In genomic region chr13:52615085-52615484, GRCm38 (mm10) we compare ENCODE assay signal across 15 mouse cellular contexts. TPM values are rescaled to one million over a fixed set of nuclear protein-coding genes. Genes with fewer than 3 reads are reported as not detected.
A peak's percentile ranks its signal among the peaks of the same experiment; 100 is the strongest.
DNase-seq lines count a peak whose midpoint lies in the region; ATAC-seq and TF ChIP-seq lines count a peak whose summit lies in the region.
"Had no signal": no experiment of that assay in that cellular context is flagged by ENCODE, and none has a peak within 500 bp of the region (broad histone marks: within the 10 kb centered on the region; RNA-seq: fewer than 3 reads in every experiment).

No protein-coding gene starts in this region.

- no peak overlapping the region for H3K4me2 ChIP-seq in lung, postnatal 0 days (replicated peaks; ENCODE audit: low read depth, low read length)
- H3K4me2 ChIP-seq in hindbrain, embryonic 14.5 days (replicated peaks), result no peak overlapping the region
- H3K4me2 ChIP-seq: heart, embryonic 15.5 days; hindbrain, embryonic 15.5 days; limb, embryonic 12.5 days had no signal

- TF ChIP-seq CTCF in lung, postnatal 0 days (IDR thresholded peaks at IDR 0.05), result no peak
- TF ChIP-seq CTCF in MEL (IDR thresholded peaks at IDR 0.05 in 2 of 3, conservative IDR thresholded peaks at IDR 0.05 in 1 of 3; ENCODE audit: control insufficient read depth in 1 of 3, insufficient read depth in 1 of 3, low read depth in 2 of 3, low read length in 3 of 3, poor library complexity in 1 of 3, severe bottlenecking in 1 of 3), result no peak

- no peak for TF ChIP-seq EP300 in lung, postnatal 0 days (IDR thresholded peaks at IDR 0.05)
- peak; percentile 29 to 43; a peak in 2 of 4 replicates for TF ChIP-seq EP300 in MEL (IDR thresholded peaks at IDR 0.05; ENCODE audit: low read depth in 1 of 2, low read length in 2 of 2)

- 0 out of 2 replicates have a peak, but pooled peaks cover 3% of the 10 kb centered on the region for H3K4me1 ChIP-seq in lung, postnatal 0 days (ENCODE audit: insufficient read depth, low read depth, low read length)
- H3K4me1 ChIP-seq in MEL (ENCODE audit: control insufficient read depth in 1 of 2, insufficient read depth in 2 of 2, low read length in 2 of 2), result peaks cover 8 to 23% of the 10 kb centered on the region in 2 experiments; a peak in 3 of 4 replicates
- H3K4me1 ChIP-seq in hindbrain, embryonic 14.5 days (replicated peaks; ENCODE audit: control insufficient read depth, insufficient read depth, low read length), result no peaks in the 10 kb centered on the region
- H3K4me1 ChIP-seq: hindbrain, embryonic 15.5 days; limb, embryonic 12.5 days had no signal

- H3K27ac ChIP-seq in lung, postnatal 0 days (ENCODE audit: low read length), result no peak overlapping the region
- H3K27ac ChIP-seq in MEL (ENCODE audit: control insufficient read depth, low read depth, low read length), result peak overlapping the region; percentile 50
- H3K27ac ChIP-seq in hindbrain, embryonic 14.5 days, result no peak overlapping the region
- H3K27ac ChIP-seq: heart, embryonic 15.5 days; hindbrain, embryonic 15.5 days; limb, embryonic 12.5 days had no signal

- WGBS in lung, postnatal 0 days, result 66% methylated on average over 4 of the region's 4 CpGs
- WGBS in hindbrain, embryonic 14.5 days, result 79% methylated on average over 4 of the region's 4 CpGs

- H3K4me3 ChIP-seq in lung, postnatal 0 days (ENCODE audit: low read depth, low read length), result no peak overlapping the region
- no peak overlapping the region for H3K4me3 ChIP-seq in MEL (ENCODE audit: control insufficient read depth in 1 of 2, insufficient read depth in 1 of 2, low read depth in 2 of 2, low read length in 2 of 2)
- H3K4me3 ChIP-seq in hindbrain, embryonic 14.5 days (replicated peaks; ENCODE audit: low read length), result no peak overlapping the region
- H3K4me3 ChIP-seq: heart, embryonic 15.5 days; hindbrain, embryonic 15.5 days; limb, embryonic 12.5 days; myocyte had no signal

- no peak for TF ChIP-seq POLR2A in MEL (IDR thresholded peaks at IDR 0.05; ENCODE audit: control insufficient read depth in 1 of 2, insufficient read depth in 1 of 2, low read depth in 1 of 2, low read length in 2 of 2, poor library complexity in 1 of 2)

- H3K9me3 ChIP-seq in lung, postnatal 0 days (ENCODE audit: low read length), result no peaks in the 10 kb centered on the region
- H3K9me3 ChIP-seq in MEL (replicated peaks; ENCODE audit: insufficient read depth, low read length), result no peaks in the 10 kb centered on the region
- no peaks in the 10 kb centered on the region for H3K9me3 ChIP-seq in hindbrain, embryonic 14.5 days (ENCODE audit: control insufficient read depth, low read length)
- H3K9me3 ChIP-seq: heart, embryonic 15.5 days; hindbrain, embryonic 15.5 days; limb, embryonic 12.5 days had no signal

- H3K36me3 ChIP-seq in lung, postnatal 0 days (ENCODE audit: insufficient read depth, low read length), result no peaks in the 10 kb centered on the region
- peaks cover 0 to 2% of the 10 kb centered on the region in 2 experiments; a peak in 2 of 4 replicates for H3K36me3 ChIP-seq in MEL (ENCODE audit: control insufficient read depth in 1 of 2, insufficient read depth in 2 of 2, low read length in 2 of 2)
- H3K36me3 ChIP-seq in hindbrain, embryonic 14.5 days (replicated peaks; ENCODE audit: control insufficient read depth, insufficient read depth), result no peaks in the 10 kb centered on the region
- H3K36me3 ChIP-seq: heart, embryonic 15.5 days; hindbrain, embryonic 15.5 days; limb, embryonic 12.5 days had no signal

- TF ChIP-seq RAD21 in MEL (IDR thresholded peaks at IDR 0.05; ENCODE audit: low read depth, low read length), result no peak

- H3K27me3 ChIP-seq in lung, postnatal 0 days (replicated peaks; ENCODE audit: insufficient read depth, low read length), result no peaks in the 10 kb centered on the region
- no peaks in the 10 kb centered on the region for H3K27me3 ChIP-seq in MEL (ENCODE audit: control insufficient read depth in 1 of 2, insufficient read depth in 2 of 2, low read length in 2 of 2)
- no peaks in the 10 kb centered on the region for H3K27me3 ChIP-seq in hindbrain, embryonic 14.5 days (ENCODE audit: control insufficient read depth, insufficient read depth, low read length)
- H3K27me3 ChIP-seq: heart, embryonic 15.5 days; hindbrain, embryonic 15.5 days; limb, embryonic 12.5 days had no signal

- peak; percentile 42 for DNase-seq in lung, postnatal 0 days (ENCODE audit: low spot score)
- no peak for DNase-seq in lung, postnatal 14 days
- peak; percentile 59 for DNase-seq in MEL (ENCODE audit: low read depth, low spot score)
- no peak for DNase-seq in cerebellum, postnatal 4 days (ENCODE audit: low spot score in 2 of 2)
- no peak for DNase-seq in right cerebral cortex, postnatal 36 days (ENCODE audit: low spot score in 2 of 2)
- DNase-seq in hindbrain, embryonic 14.5 days (ENCODE audit: low spot score), result no peak
- DNase-seq: cerebellum, adult 11 months; kidney, postnatal 14 days; layer of hippocampus, postnatal 36 days had no signal

- no peaks in the 10 kb centered on the region for H3K79me2 ChIP-seq in MEL (ENCODE audit: control insufficient read depth, insufficient read depth, low read length, poor library complexity)

- H3K9ac ChIP-seq in lung, postnatal 0 days (replicated peaks; ENCODE audit: low read depth), result no peak overlapping the region
- no peak overlapping the region for H3K9ac ChIP-seq in MEL (ENCODE audit: control insufficient read depth, low read depth, low read length, poor library complexity, severe bottlenecking)
- H3K9ac ChIP-seq in hindbrain, embryonic 14.5 days, result no peak overlapping the region
- H3K9ac ChIP-seq: heart, embryonic 15.5 days; hindbrain, embryonic 15.5 days; limb, embryonic 12.5 days had no signal

- ATAC-seq in lung, postnatal 0 days, result 0 out of 2 replicates have a peak, but pooled peaks have one; percentile 16
- ATAC-seq in granulocyte monocyte progenitor cell, adult 5-6 weeks (replicated peaks; ENCODE audit: poor library complexity, severe bottlenecking), result peak; percentile 62
- ATAC-seq in megakaryocyte progenitor cell, adult 5-6 weeks (replicated peaks; ENCODE audit: poor library complexity), result peak; percentile 68
- no peak for ATAC-seq in hindbrain, embryonic 14.5 days (ENCODE audit: low FRiP score)

TF ChIP-seq in MEL, 35 proteins besides CTCF, POLR2A, EP300 and RAD21:
- TF ChIP-seq HCFC1 (IDR thresholded peaks at IDR 0.05; ENCODE audit: low read depth, low read length) (no peak), TAL1 (IDR thresholded peaks at IDR 0.05; ENCODE audit: low read length) (peak; percentile 48), MXI1 (IDR thresholded peaks at IDR 0.05; ENCODE audit: low read depth, low read length) (peak; percentile 40; the same call in 1 of the 2 replicates), JUND (IDR thresholded peaks at IDR 0.05; ENCODE audit: low read depth, low read length) (no peak), ETS1 (IDR thresholded peaks at IDR 0.05; ENCODE audit: low read depth, low read length) (peak; percentile 72), GATA1 (IDR thresholded peaks at IDR 0.05; ENCODE audit: low read depth, low read length) (peak; percentile 26; the same call in 1 of the 2 replicates), SIN3A (IDR thresholded peaks at IDR 0.05; ENCODE audit: low read length) (peak; percentile 12; the same call in 1 of the 2 replicates), MYB (IDR thresholded peaks at IDR 0.05; ENCODE audit: low read depth, low read length) (no peak)

RNA-seq across cellular contexts. Expression of gene Syk, which starts 32.1 kb away (rescaled TPM):
- polyA plus RNA-seq in lung, postnatal 0 days (2015; fragmentation: Nextera tagmentation; extraction: Ambion mirVana), result 4.3 and 5.5 TPM in 2 replicates
- total RNA-seq in MEL (2012; rRNA removed), result 13.3 and 14.4 TPM in 2 replicates
- 10 to 100 TPM in 1 of 2 experiments, not detected in 1; 23.8 TPM for polyA plus RNA-seq in MEL (2012; ENCODE audit: insufficient read depth in 1 of 2, insufficient read length in 2 of 2, low read depth in 1 of 2, low replicate concordance in 2 of 2, missing spikeins in 1 of 2)
- 60.0 and 80.7 TPM in 2 replicates for total RNA-seq in granulocyte monocyte progenitor cell, adult 5-6 weeks (2014; fragmentation: Nextera tagmentation)
- total RNA-seq in granulocyte monocyte progenitor cell, adult 5-6 weeks (2017), result 64.1 and 70.9 TPM in 2 replicates
- 38.9 and 40.1 TPM in 2 replicates for total RNA-seq in megakaryocyte progenitor cell, adult 5-6 weeks (2015)
- total RNA-seq in megakaryocyte progenitor cell, adult 5-6 weeks (2017), result 67.4 and 70.2 TPM in 2 replicates
- 1.6 and 2.0 TPM in 2 replicates for polyA plus RNA-seq in hindbrain, embryonic 14.5 days (2014; fragmentation: Nextera tagmentation; extraction: Ambion mirVana)

Comparison
In these comparisons a context has a peak if more than half of its experiments do, and no peak if none do; other contexts are left out.
1. DNase-seq: peak in lung, postnatal 0 days (single experiment) and MEL (single experiment); none in lung, postnatal 14 days (single experiment), cerebellum, postnatal 4 days (0 of 2), right cerebral cortex, postnatal 36 days (0 of 2) and hindbrain, embryonic 14.5 days (single experiment).